Mouse (Mus musculus) WW6 (cell line): ENCODE results near the gene Gm17509.

Source experiments
- DNase-seq: peaks from one replicate; pipeline ENCODE4 v3.0.0-alpha.2; 2013; ENCODE audit warnings: low read depth, low spot score

Gene Gm17509

GRCm38 (mm10) chr13:117220501-117221321 lies at the start of gene Gm17509:
Gm17509 (minus strand) TSS chr13:117221075.
- DNase-seq = no peak

GRCm38 (mm10) chr13:117267963-117268362 lies 47.1 kb upstream of the Gm17509 start:
- no peak for DNase-seq

GRCm38 (mm10) chr13:117266156-117266555 lies 45.3 kb upstream of the Gm17509 start:
- DNase-seq = no peak

- no peak for DNase-seq
Measured at GRCm38 (mm10) chr13:117260704-117261103, 39.8 kb upstream of the Gm17509 start.

- DNase-seq = no peak
Measured at GRCm38 (mm10) chr13:117242621-117243020, 21.7 kb upstream of the Gm17509 start.

- DNase-seq = no peak
Measured at GRCm38 (mm10) chr13:117242063-117242462, 21.2 kb upstream of the Gm17509 start.

- DNase-seq = no peak
Measured at GRCm38 (mm10) chr13:117237111-117237510, 16.2 kb upstream of the Gm17509 start.

GRCm38 (mm10) chr13:117235530-117236212 lies 14.8 kb upstream of the Gm17509 start:
- no peak for DNase-seq

GRCm38 (mm10) chr13:117234486-117234885 lies 13.6 kb upstream of the Gm17509 start:
- no peak for DNase-seq

- no peak for DNase-seq
Measured at GRCm38 (mm10) chr13:117233808-117234207, 12.9 kb upstream of the Gm17509 start.

GRCm38 (mm10) chr13:117230371-117231110 lies 9.7 kb upstream of the Gm17509 start:
- no peak for DNase-seq

- DNase-seq = no peak
Measured at GRCm38 (mm10) chr13:117225561-117225960, 4.7 kb upstream of the Gm17509 start.

GRCm38 (mm10) chr13:117224901-117225300 lies 4.0 kb upstream of the Gm17509 start:
- no peak for DNase-seq

GRCm38 (mm10) chr13:117223125-117223524 lies 2.2 kb upstream of the Gm17509 start:
- no peak for DNase-seq

GRCm38 (mm10) chr13:117219871-117220500 lies 889 bp downstream of the Gm17509 start:
- no peak for DNase-seq

- no peak for DNase-seq
Measured at GRCm38 (mm10) chr13:117218092-117218491, 2.8 kb downstream of the Gm17509 start.

- no peak for DNase-seq
Measured at GRCm38 (mm10) chr13:117217621-117218020, 3.3 kb downstream of the Gm17509 start.

GRCm38 (mm10) chr13:117216752-117217363 lies 4.0 kb downstream of the Gm17509 start:
- no peak for DNase-seq

GRCm38 (mm10) chr13:117216126-117216525 lies 4.7 kb downstream of the Gm17509 start:
- DNase-seq = no peak

- DNase-seq = no peak
Measured at GRCm38 (mm10) chr13:117215481-117215880, 5.4 kb downstream of the Gm17509 start.

- no peak for DNase-seq
Measured at GRCm38 (mm10) chr13:117211386-117211875, 9.4 kb downstream of the Gm17509 start.
